Mouse (Mus musculus): Measurements from ENCODE around the gene Muc3. TPM values are rescaled to one million over a fixed set of nuclear protein-coding genes. Genes with fewer than 3 reads are reported as not detected.
"Not testable (repeated sequence)": the region's sequence is repeated elsewhere in the genome, so short reads cannot be mapped to it uniquely, and the experiment has no call there.

Gene Muc3
- not detected for total RNA-seq (2021)

GRCm38 (mm10) chr5:137149272-137149882 is at the start of gene Muc3:
Gene Muc3, minus strand, starts transcription at chr5:137149322.
- intact Hi-C loops (cut with DNase I); DNase-seq (ENCODE audit: extremely low spot score in 1 of 2, low spot score in 2 of 2): not testable (repeated sequence)

- intact Hi-C loops (cut with DNase I), result no loop called here
Measured at GRCm38 (mm10) chr5:137194488-137195120, 45.5 kb upstream of the Muc3 start.

GRCm38 (mm10) chr5:137193279-137193952 is 44.3 kb upstream of the Muc3 start:
- DNase-seq (ENCODE audit: extremely low spot score in 1 of 2, low spot score in 2 of 2), result no peak
- intact Hi-C loops (cut with DNase I), result no loop called here

More at GRCm38 (mm10) chr5:137194488-137195120, 45.5 kb upstream of the Muc3 start:
- no peak for DNase-seq (ENCODE audit: extremely low spot score in 1 of 2, low spot score in 2 of 2)

- intact Hi-C loops (cut with DNase I), result no loop called here
- no peak for DNase-seq (ENCODE audit: extremely low spot score in 1 of 2, low spot score in 2 of 2)
Measured at GRCm38 (mm10) chr5:137189326-137189725, 40.2 kb upstream of the Muc3 start.

- intact Hi-C loops (cut with DNase I), result no loop called here
- DNase-seq (ENCODE audit: extremely low spot score in 1 of 2, low spot score in 2 of 2), result peak in 1 of 2 experiments; percentile 28
Measured at GRCm38 (mm10) chr5:137185362-137185761, 36.2 kb upstream of the Muc3 start.

- intact Hi-C loops (cut with DNase I), result no loop called here
- DNase-seq (ENCODE audit: extremely low spot score in 1 of 2, low spot score in 2 of 2), result peak in 1 of 2 experiments; percentile 13
Measured at GRCm38 (mm10) chr5:137179646-137180374, 30.7 kb upstream of the Muc3 start.

GRCm38 (mm10) chr5:137173967-137174366 is 24.8 kb upstream of the Muc3 start:
- intact Hi-C loops (cut with DNase I), result no loop called here

GRCm38 (mm10) chr5:137172591-137172990 is 23.5 kb upstream of the Muc3 start:
- DNase-seq (ENCODE audit: extremely low spot score in 1 of 2, low spot score in 2 of 2), result no peak
- intact Hi-C loops (cut with DNase I), result no loop called here

More at GRCm38 (mm10) chr5:137173967-137174366, 24.8 kb upstream of the Muc3 start:
- no peak for DNase-seq (ENCODE audit: extremely low spot score in 1 of 2, low spot score in 2 of 2)

- no peak for DNase-seq (ENCODE audit: extremely low spot score in 1 of 2, low spot score in 2 of 2)
- intact Hi-C loops (cut with DNase I), result no loop called here
Measured at GRCm38 (mm10) chr5:137171478-137171877, 22.4 kb upstream of the Muc3 start.

GRCm38 (mm10) chr5:137170836-137171380 is 21.8 kb upstream of the Muc3 start:
- DNase-seq (ENCODE audit: extremely low spot score in 1 of 2, low spot score in 2 of 2), result no peak
- intact Hi-C loops (cut with DNase I), result no loop called here

GRCm38 (mm10) chr5:137167539-137167938 is 18.4 kb upstream of the Muc3 start:
- intact Hi-C loops (cut with DNase I), result no loop called here
- DNase-seq (ENCODE audit: extremely low spot score in 1 of 2, low spot score in 2 of 2), result no peak

- no peak for DNase-seq (ENCODE audit: extremely low spot score in 1 of 2, low spot score in 2 of 2)
- intact Hi-C loops (cut with DNase I), result no loop called here
Measured at GRCm38 (mm10) chr5:137166012-137166411, 16.9 kb upstream of the Muc3 start.

GRCm38 (mm10) chr5:137161853-137162252 is 12.7 kb upstream of the Muc3 start:
- no peak for DNase-seq (ENCODE audit: extremely low spot score in 1 of 2, low spot score in 2 of 2)
- intact Hi-C loops (cut with DNase I), result no loop called here

GRCm38 (mm10) chr5:137159461-137159860 is 10.3 kb upstream of the Muc3 start:
- intact Hi-C loops (cut with DNase I), result no loop called here
- DNase-seq (ENCODE audit: extremely low spot score in 1 of 2, low spot score in 2 of 2), result peak in 1 of 2 experiments; percentile 50

- intact Hi-C loops (cut with DNase I), result no loop called here
- DNase-seq (ENCODE audit: extremely low spot score in 1 of 2, low spot score in 2 of 2), result no peak
Measured at GRCm38 (mm10) chr5:137153289-137153688, 4.2 kb upstream of the Muc3 start.

- intact Hi-C loops (cut with DNase I), result no loop called here
- DNase-seq (ENCODE audit: extremely low spot score in 1 of 2, low spot score in 2 of 2), result no peak
Measured at GRCm38 (mm10) chr5:137152623-137153022, 3.5 kb upstream of the Muc3 start.

- no peak for DNase-seq (ENCODE audit: extremely low spot score in 1 of 2, low spot score in 2 of 2)
- intact Hi-C loops (cut with DNase I), result no loop called here
Measured at GRCm38 (mm10) chr5:137140836-137141235, 8.3 kb downstream of the Muc3 start.

GRCm38 (mm10) chr5:137138977-137139376 is 10.1 kb downstream of the Muc3 start:
- no peak for DNase-seq (ENCODE audit: extremely low spot score in 1 of 2, low spot score in 2 of 2)
- intact Hi-C loops (cut with DNase I), result no loop called here

- DNase-seq (ENCODE audit: extremely low spot score in 1 of 2, low spot score in 2 of 2), result no peak
- intact Hi-C loops (cut with DNase I), result no loop called here
Measured at GRCm38 (mm10) chr5:137134959-137135358, 14.2 kb downstream of the Muc3 start.

Measured in left cerebral cortex, postnatal 10 days (tissue).